Mouse (Mus musculus) liver, embryonic 14.5 days (tissue): ENCODE measurements around the gene Ugt1a6b. TPM values are rescaled to one million over a fixed set of nuclear protein-coding genes. Genes with fewer than 3 reads are reported as not detected.

Source experiments
- ATAC-seq: fragments of 200-750 bp; cut with Nextera tagmentation; 2 replicates; pipeline ENCODE4 v1.8.0; 2017; ENCODE audit warnings: moderate number of reproducible peaks, mild to moderate bottlenecking, moderate library complexity; ENCODE audit not compliant: insufficient read depth
- DNase-seq, 3 experiments: peaks; one replicate each; pipeline ENCODE4 v3.0.0-alpha.2; 2012 to 2013; ENCODE audit warnings: low read depth in 3 of 3, low spot score in 3 of 3
- H3K27ac ChIP-seq: fragments of 300-500 bp; sonication (generic); 2 replicates; pipeline ENCODE4 v1.5.1; 2014; ENCODE audit warnings: moderate library complexity, mild to moderate bottlenecking, control low read depth, inconsistent platforms
- H3K27me3 ChIP-seq: fragments of 300-500 bp; sonication (generic); 2 replicates; pipeline ENCODE4 v1.6.1; 2014; ENCODE audit warnings: mild to moderate bottlenecking, low read length, moderate library complexity; ENCODE audit not compliant: control insufficient read depth, insufficient read depth
- H3K36me3 ChIP-seq: fragments of 300-500 bp; sonication (generic); replicated peaks from 2 replicates; pipeline ENCODE4 v1.6.1; 2014; ENCODE audit warnings: low read depth; ENCODE audit not compliant: control insufficient read depth, insufficient read depth
- H3K4me1 ChIP-seq, 2 experiments: fragments of 200-500 bp in 1 of 2; fragments of 300-500 bp in 1 of 2; sonication (generic) in 1 of 2; replicated peaks; 2 replicates each; pipeline ENCODE4 v1.6.1; 2012 to 2014; ENCODE audit warnings: antibody characterized with exemption in 1 of 2, inconsistent platforms in 1 of 2, low read length in 1 of 2; ENCODE audit not compliant: control insufficient read depth in 2 of 2, insufficient read depth in 2 of 2
- H3K4me2 ChIP-seq: fragments of 300-500 bp; sonication (generic); 2 replicates; pipeline ENCODE4 v1.6.1; 2014; ENCODE audit warnings: low read depth, mild to moderate bottlenecking, control low read depth, moderate library complexity
- H3K4me3 ChIP-seq, 2 experiments: fragments of 200-500 bp in 1 of 2; fragments of 300-500 bp in 1 of 2; sonication (generic) in 1 of 2; 2 replicates each; pipeline ENCODE4 v1.5.1; 2012 to 2014; ENCODE audit warnings: low read depth in 2 of 2, low read length in 2 of 2, mild to moderate bottlenecking in 2 of 2, control low read depth in 1 of 2, inconsistent platforms in 1 of 2, moderate library complexity in 1 of 2; ENCODE audit not compliant: insufficient read depth in 1 of 2
- H3K9ac ChIP-seq: fragments of 300-500 bp; sonication (generic); replicated peaks from 2 replicates; pipeline ENCODE4 v1.6.1; 2014; ENCODE audit warnings: mild to moderate bottlenecking, control low read depth, moderate library complexity
- H3K9me3 ChIP-seq: fragments of 300-500 bp; sonication (generic); 2 replicates; pipeline ENCODE4 v1.6.1; 2016; ENCODE audit warnings: low read length, mixed read lengths; ENCODE audit not compliant: control insufficient read depth
- CTCF ChIP-seq: IDR thresholded peaks from 2 replicates; pipeline ENCODE4 v1.5.1; 2016; ENCODE audit warnings: antibody characterized with exemption, low read depth, control low read depth
- EP300 ChIP-seq: IDR thresholded peaks from 2 replicates; pipeline ENCODE4 v1.6.1; 2016; ENCODE audit warnings: antibody characterized with exemption, low read depth
- WGBS: fragments of 180-500 bp; shearing (Covaris S2); extraction: QIAGEN DNeasy Blood & Tissue Kit; methylation state at CpG from one replicate; pipeline ENCODE4 v1.1.7; 2014; ENCODE audit not compliant: insufficient replicate concordance; 5-methylcytosine and 5-hydroxymethylcytosine counted together
- polyA plus RNA-seq, 2 experiments: library from polyadenylated mRNA; depleted of rRNA in 1 of 2; stranded (reverse) in 1 of 2; unstranded in 1 of 2; fragments of >200 nt; fragmentation: Nextera tagmentation in 1 of 2; extraction: Ambion mirVana in 1 of 2; gene quantifications; 2 replicates each; pipeline versions ENCODE4 v1.2.1 to v1.2.3; 2012 to 2014

Gene Ugt1a6b
- polyA plus RNA-seq, 2 experiments = 3.1 to 4.8 TPM

GRCm38 (mm10) chr1:88258881-88259642, 156.0 kb downstream of the Ugt1a6b start:
- no peak overlapping the region for H3K27ac ChIP-seq
- WGBS = 51% methylated on average over 8 of the region's 8 CpGs
- no peak overlapping the region for H3K4me3 ChIP-seq
- H3K9me3 ChIP-seq = no peaks in the 10 kb centered on the region
- no peak for DNase-seq
- ATAC-seq = no peak
- H3K4me1 ChIP-seq = peaks cover 6 to 34% of the 10 kb centered on the region in 2 experiments; a peak in 3 of 4 replicates
- H3K4me2 ChIP-seq = no peak overlapping the region
- H3K27me3 ChIP-seq = no peaks in the 10 kb centered on the region
- no peak for TF ChIP-seq CTCF
- no peak for TF ChIP-seq EP300
- no peak overlapping the region for H3K9ac ChIP-seq
- H3K36me3 ChIP-seq = peaks cover 30% of the 10 kb centered on the region

GRCm38 (mm10) chr1:88259643-88260024, 156.6 kb downstream of the Ugt1a6b start:
- Histone ChIP-seq H3K27ac (no peak overlapping the region), H3K36me3 (peaks cover 35% of the 10 kb centered on the region), H3K4me2 (no peak overlapping the region), H3K9me3 (no peaks in the 10 kb centered on the region), H3K27me3 (no peaks in the 10 kb centered on the region), H3K4me3 (no peak overlapping the region), H3K9ac (no peak overlapping the region), H3K4me1 (peaks cover 6 to 34% of the 10 kb centered on the region in 2 experiments; a peak in 3 of 4 replicates)
- TF ChIP-seq CTCF = no peak
- no peak for TF ChIP-seq EP300
- DNase-seq = no peak
- WGBS = 67% methylated on average over 4 of the region's 4 CpGs
- peak; percentile 4 for ATAC-seq

GRCm38 (mm10) chr1:88260114-88260513, 157.1 kb downstream of the Ugt1a6b start:
- Histone ChIP-seq H3K4me1 (peaks cover 6 to 34% of the 10 kb centered on the region in 2 experiments; a peak in 3 of 4 replicates), H3K9me3 (no peaks in the 10 kb centered on the region), H3K36me3 (peaks cover 40% of the 10 kb centered on the region), H3K27me3 (no peaks in the 10 kb centered on the region), H3K4me3 (no peak overlapping the region), H3K4me2 (no peak overlapping the region), H3K9ac (no peak overlapping the region), H3K27ac (no peak overlapping the region)
- TF ChIP-seq EP300 = no peak
- TF ChIP-seq CTCF = no peak
- 56% methylated on average over 6 of the region's 6 CpGs for WGBS
- DNase-seq (peak in 2 of 3 experiments; percentile 27 to 50), ATAC-seq (peak; percentile 48)

- Histone ChIP-seq H3K4me2 (no peak overlapping the region), H3K9ac (no peak overlapping the region), H3K36me3 (peaks cover 47% of the 10 kb centered on the region), H3K27me3 (no peaks in the 10 kb centered on the region), H3K27ac (no peak overlapping the region), H3K4me1 (peaks cover 6 to 34% of the 10 kb centered on the region in 2 experiments; a peak in 3 of 4 replicates), H3K9me3 (no peaks in the 10 kb centered on the region), H3K4me3 (no peak overlapping the region)
- DNase-seq (no peak), ATAC-seq (no peak)
- TF ChIP-seq CTCF (no peak), EP300 (no peak)
- 69% methylated on average over 10 of the region's 10 CpGs for WGBS
Observed at GRCm38 (mm10) chr1:88260604-88261377, 157.7 kb downstream of the Ugt1a6b start.

- DNase-seq (no peak), ATAC-seq (peak; percentile 1)
- TF ChIP-seq EP300 (no peak), CTCF (no peak)
- no peak overlapping the region for H3K27ac ChIP-seq
- H3K4me2 ChIP-seq = no peak overlapping the region
- H3K9me3 ChIP-seq = no peaks in the 10 kb centered on the region
- WGBS = 70% methylated on average over 7 of the region's 7 CpGs
- H3K36me3 ChIP-seq = peaks cover 56% of the 10 kb centered on the region
- no peaks in the 10 kb centered on the region for H3K27me3 ChIP-seq
- H3K4me1 ChIP-seq = peaks cover 6 to 34% of the 10 kb centered on the region in 2 experiments; a peak in 3 of 4 replicates
- no peak overlapping the region for H3K4me3 ChIP-seq
- H3K9ac ChIP-seq = no peak overlapping the region
Observed at GRCm38 (mm10) chr1:88261706-88262105, 158.7 kb downstream of the Ugt1a6b start.
